Mouse (Mus musculus): ENCODE data around the gene Tex14. TPM values are rescaled to one million over a fixed set of nuclear protein-coding genes. Genes with fewer than 3 reads are reported as not detected.
"Not testable (repeated sequence)": the region's sequence is repeated elsewhere in the genome, so short reads cannot be mapped to it uniquely, and the experiment has no call there.

Tex14 gene
- polyA plus RNA-seq, 1 experiment, result 0.98 TPM

DNA sequence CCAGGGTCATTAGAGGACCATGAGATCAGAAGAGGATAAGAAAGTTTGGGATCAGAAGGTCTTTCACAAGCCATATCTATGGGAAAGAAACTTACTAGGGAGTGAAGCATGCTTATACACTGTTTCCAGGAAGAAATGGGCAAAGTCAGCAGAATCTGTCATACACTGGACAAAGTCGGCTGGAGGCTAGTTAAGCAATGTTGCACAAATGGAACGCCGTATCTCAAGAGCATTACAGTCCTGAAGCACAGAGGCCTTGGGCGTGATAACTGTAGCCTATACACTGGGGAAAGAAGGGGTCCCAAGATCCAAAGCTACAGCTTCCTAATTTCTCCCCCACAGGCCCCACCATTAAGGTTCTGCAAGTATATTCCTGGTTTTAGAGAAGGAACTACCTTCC is 51.1 kb downstream of the Tex14 start:
- H3K4me3 ChIP-seq (replicated peaks; ENCODE audit: insufficient read depth, low read depth, low read length), result no peak overlapping the region
- no peak for DNase-seq
- H3K4me1 ChIP-seq (ENCODE audit: control insufficient read depth, insufficient read depth, low read length), result no peaks in the 10 kb centered on the region
- 95% methylated on average over 4 of the region's 4 CpGs for WGBS
- H3K27me3 ChIP-seq (ENCODE audit: control insufficient read depth, insufficient read depth, low read length), result no peaks in the 10 kb centered on the region
- TF ChIP-seq CTCF (IDR thresholded peaks at IDR 0.05; ENCODE audit: borderline replicate concordance, insufficient read depth, low read depth, low read length), result no peak
- H3K27ac ChIP-seq (ENCODE audit: insufficient read depth, low read length), result no peak overlapping the region

DNA sequence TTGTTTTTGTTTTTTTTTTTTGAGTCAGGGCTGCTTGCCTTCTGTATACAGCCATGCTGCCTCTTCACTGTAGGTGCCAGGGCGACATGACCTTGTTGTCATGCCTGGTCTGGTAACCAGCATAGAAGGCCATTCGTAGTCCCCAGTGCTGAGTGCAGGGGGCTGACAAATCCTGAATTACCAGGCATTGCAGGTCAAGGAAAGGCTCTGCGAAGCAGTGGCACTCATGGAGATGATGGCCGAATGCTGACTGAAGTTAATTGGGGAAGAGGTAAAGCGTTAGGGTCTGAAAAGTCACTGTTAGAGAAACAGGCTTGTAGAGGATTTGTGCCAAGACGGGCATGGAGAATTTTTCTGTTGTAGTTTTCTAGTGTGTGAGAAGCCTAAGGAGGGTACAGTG is 55.7 kb downstream of the Tex14 start:
- Histone ChIP-seq H3K4me1 (ENCODE audit: control insufficient read depth, insufficient read depth, low read length) (no peaks in the 10 kb centered on the region), H3K27me3 (ENCODE audit: control insufficient read depth, insufficient read depth, low read length) (no peaks in the 10 kb centered on the region), H3K27ac (ENCODE audit: insufficient read depth, low read length) (no peak overlapping the region), H3K4me3 (replicated peaks; ENCODE audit: insufficient read depth, low read depth, low read length) (no peak overlapping the region)
- DNase-seq, result no peak
- TF ChIP-seq POLR2A (IDR thresholded peaks at IDR 0.05; ENCODE audit: borderline replicate concordance, insufficient read depth, low read length) (no peak), CTCF (IDR thresholded peaks at IDR 0.05; ENCODE audit: borderline replicate concordance, insufficient read depth, low read depth, low read length) (no peak)
- WGBS, result 94% methylated on average over 6 of the region's 6 CpGs

DNA sequence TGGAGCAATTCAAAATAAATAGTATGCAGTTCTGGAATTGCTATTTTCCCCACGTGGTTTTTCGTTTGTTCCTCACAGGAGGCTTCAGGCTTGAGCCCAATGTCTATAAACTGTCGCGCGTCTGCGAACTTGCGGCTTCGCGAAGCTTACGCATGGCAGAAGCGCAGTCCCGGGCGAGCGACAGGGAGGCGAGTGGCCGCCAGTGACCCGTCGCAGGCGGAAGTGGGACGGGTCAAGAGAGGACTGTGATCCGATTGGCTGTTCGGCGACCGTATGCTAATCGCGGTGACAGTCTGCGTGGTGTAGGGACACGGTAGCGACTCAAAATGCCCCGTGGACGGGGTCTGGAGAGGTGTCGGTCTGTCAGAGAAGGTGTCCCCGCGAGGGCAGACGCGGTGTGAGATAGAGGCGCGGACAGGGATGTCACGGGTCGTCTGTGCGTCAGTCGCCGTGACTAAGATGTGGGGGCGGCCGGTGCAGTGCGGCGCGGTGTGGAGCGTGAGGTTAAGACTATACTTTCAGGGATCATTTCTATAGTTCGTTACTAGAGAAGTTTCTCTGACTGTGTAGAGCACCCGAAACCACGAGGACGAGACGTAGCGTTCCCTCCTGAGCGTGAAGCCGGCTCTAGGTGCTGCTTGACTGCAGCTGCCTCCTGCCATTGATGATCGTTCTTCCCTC is 57.1 kb downstream of the Tex14 start:
- WGBS, result 1% methylated on average over 28 of the region's 58 CpGs
- peak; percentile 81 to 88 for DNase-seq
- H3K27ac ChIP-seq (ENCODE audit: insufficient read depth, low read length); H3K4me1 ChIP-seq (ENCODE audit: control insufficient read depth, insufficient read depth, low read length); H3K27me3 ChIP-seq (ENCODE audit: control insufficient read depth, insufficient read depth, low read length): not testable (repeated sequence)
- H3K4me3 ChIP-seq (replicated peaks; ENCODE audit: insufficient read depth, low read depth, low read length), result peak overlapping the region; percentile 65

DNA sequence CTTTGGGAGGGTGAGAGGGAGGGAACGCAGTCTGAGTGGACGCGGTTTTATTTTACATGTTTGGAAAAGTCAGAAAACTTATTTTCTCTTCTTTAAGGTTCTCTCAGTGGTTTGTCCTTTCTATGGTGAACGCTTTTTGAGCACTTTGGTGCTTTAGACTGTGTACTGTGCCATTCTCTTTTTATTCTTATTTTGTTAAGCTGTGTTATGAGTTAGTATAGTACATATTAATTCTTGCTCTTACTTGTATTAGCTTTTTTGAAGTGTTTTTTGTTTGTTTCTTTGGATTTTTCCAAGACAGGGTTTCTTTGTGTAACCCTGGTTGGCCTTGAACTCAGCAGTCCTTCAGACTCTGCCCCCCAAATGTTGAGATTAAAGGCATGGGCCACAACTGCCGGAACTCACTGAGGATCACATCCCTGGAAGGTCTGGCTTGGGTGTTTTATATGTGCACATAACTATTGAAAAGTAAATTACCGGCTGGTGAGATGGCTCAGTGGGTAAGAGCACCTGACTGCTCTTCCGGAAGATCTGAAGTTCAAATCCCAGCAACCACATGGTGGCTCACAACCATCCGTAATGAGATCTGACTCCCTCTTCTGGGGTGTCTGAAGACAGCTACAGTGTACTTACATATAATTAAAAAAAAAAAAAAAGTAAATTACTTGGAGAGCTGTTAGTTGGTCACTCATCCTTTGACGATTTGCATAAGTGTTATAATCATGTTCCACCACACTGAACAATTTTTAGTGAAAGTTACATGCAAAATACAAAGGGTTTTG is 57.8 kb downstream of the Tex14 start:
- TF ChIP-seq POLR2A (IDR thresholded peaks at IDR 0.05; ENCODE audit: borderline replicate concordance, insufficient read depth, low read length), result no peak
- TF ChIP-seq CTCF (IDR thresholded peaks at IDR 0.05; ENCODE audit: borderline replicate concordance, insufficient read depth, low read depth, low read length), result no peak
- Histone ChIP-seq H3K27ac (ENCODE audit: insufficient read depth, low read length) (no peak overlapping the region), H3K4me3 (replicated peaks; ENCODE audit: insufficient read depth, low read depth, low read length) (no peak overlapping the region), H3K4me1 (ENCODE audit: control insufficient read depth, insufficient read depth, low read length) (no peaks in the 10 kb centered on the region), H3K27me3 (ENCODE audit: control insufficient read depth, insufficient read depth, low read length) (no peaks in the 10 kb centered on the region)
- peak in 1 of 2 experiments; percentile 54 for DNase-seq
- WGBS, result 17% methylated on average over 9 of the region's 9 CpGs

GRCm38 (mm10) chr11:87463243-87463540 is 58.3 kb downstream of the Tex14 start:
- no peak for DNase-seq
- Histone ChIP-seq H3K27me3 (ENCODE audit: control insufficient read depth, insufficient read depth, low read length) (no peaks in the 10 kb centered on the region), H3K4me1 (ENCODE audit: control insufficient read depth, insufficient read depth, low read length) (no peaks in the 10 kb centered on the region), H3K27ac (ENCODE audit: insufficient read depth, low read length) (no peak overlapping the region), H3K4me3 (replicated peaks; ENCODE audit: insufficient read depth, low read depth, low read length) (no peak overlapping the region)
- 53% methylated on average over 5 of the region's 5 CpGs for WGBS
- TF ChIP-seq POLR2A (IDR thresholded peaks at IDR 0.05; ENCODE audit: borderline replicate concordance, insufficient read depth, low read length) (no peak), CTCF (IDR thresholded peaks at IDR 0.05; ENCODE audit: borderline replicate concordance, insufficient read depth, low read depth, low read length) (no peak)

GRCm38 (mm10) chr11:87463792-87464430 is 59.0 kb downstream of the Tex14 start:
- H3K4me3 ChIP-seq (replicated peaks; ENCODE audit: insufficient read depth, low read depth, low read length); H3K27ac ChIP-seq (ENCODE audit: insufficient read depth, low read length); DNase-seq; H3K27me3 ChIP-seq (ENCODE audit: control insufficient read depth, insufficient read depth, low read length); H3K4me1 ChIP-seq (ENCODE audit: control insufficient read depth, insufficient read depth, low read length): not testable (repeated sequence)
- WGBS, result 87% methylated on average over 4 of the region's 4 CpGs

GRCm38 (mm10) chr11:87465990-87466593 is 61.2 kb downstream of the Tex14 start:
- no peak overlapping the region for H3K4me3 ChIP-seq (replicated peaks; ENCODE audit: insufficient read depth, low read depth, low read length)
- 86% methylated on average over 6 of the region's 6 CpGs for WGBS
- no peak for DNase-seq

More at GRCm38 (mm10) chr11:87465990-87466593, 61.2 kb downstream of the Tex14 start:
- TF ChIP-seq POLR2A (IDR thresholded peaks at IDR 0.05; ENCODE audit: borderline replicate concordance, insufficient read depth, low read length) (no peak), CTCF (IDR thresholded peaks at IDR 0.05; ENCODE audit: borderline replicate concordance, insufficient read depth, low read depth, low read length) (no peak)
- Histone ChIP-seq H3K27ac (ENCODE audit: insufficient read depth, low read length) (no peak overlapping the region), H3K27me3 (ENCODE audit: control insufficient read depth, insufficient read depth, low read length) (no peaks in the 10 kb centered on the region), H3K4me1 (ENCODE audit: control insufficient read depth, insufficient read depth, low read length) (no peaks in the 10 kb centered on the region)
